Mouse (Mus musculus) frontal cortex, postnatal 14 days (tissue): ENCODE results near the gene Wdfy4.

Source experiments
- DNase-seq, 2 experiments: peaks; one replicate each; pipeline ENCODE4 v3.0.0; 2022; ENCODE audit warnings: low spot score in 2 of 2

The Wdfy4 gene

DNA sequence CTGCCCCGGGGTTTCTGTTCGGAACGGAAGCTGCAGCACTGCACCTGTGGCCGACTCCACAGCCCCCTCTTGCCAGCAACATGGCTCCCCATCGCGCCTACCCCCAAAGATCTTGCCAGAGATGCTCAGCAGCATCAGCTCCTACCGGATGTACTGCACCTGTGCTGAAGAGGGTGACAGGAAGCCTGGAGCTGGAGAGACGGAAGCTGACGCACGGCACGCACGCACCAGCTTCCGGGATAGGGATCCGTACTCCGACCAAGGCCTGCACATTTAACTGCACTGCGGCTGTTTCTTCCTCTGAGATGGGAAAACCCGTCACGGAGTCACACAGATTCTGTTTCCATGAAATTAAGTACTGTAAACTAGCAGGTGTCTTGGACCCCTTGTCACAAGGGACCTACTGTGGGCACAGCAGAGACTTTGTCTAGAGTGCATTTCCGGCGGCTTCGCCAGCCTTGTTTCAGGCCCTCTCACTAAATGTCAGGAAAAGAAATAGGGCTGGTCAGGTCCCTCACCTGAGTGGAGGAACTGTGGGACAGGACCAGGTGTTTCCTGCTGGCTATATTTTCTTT, 4.6 kb upstream of the Wdfy4 start:
- no peak for DNase-seq

DNA sequence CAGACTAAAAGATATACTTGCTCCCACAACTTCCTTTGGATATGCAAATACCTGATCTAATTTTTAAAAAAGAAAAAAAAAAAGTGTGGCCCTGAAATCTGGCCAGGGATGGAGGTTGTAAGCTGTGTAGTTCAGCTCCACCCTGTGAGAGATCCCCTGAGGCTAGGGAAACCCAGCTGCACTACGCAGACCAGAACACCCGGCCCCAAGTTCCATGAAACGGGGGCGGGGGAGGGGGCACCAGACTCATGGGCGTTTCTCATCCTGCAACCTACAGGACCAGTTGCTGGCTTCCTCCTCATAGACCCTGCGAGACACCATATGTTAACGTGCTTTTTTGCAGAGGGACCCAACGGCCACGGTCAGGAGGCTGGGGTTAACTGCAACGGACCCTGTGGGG, 3.9 kb upstream of the Wdfy4 start:
- no peak for DNase-seq

- DNase-seq: no peak
Measured at GRCm38 (mm10) chr14:33187201-33187600, 1.9 kb upstream of the Wdfy4 start.

GRCm38 (mm10) chr14:33180102-33180501, 5.2 kb downstream of the Wdfy4 start:
- DNase-seq: no peak

DNA sequence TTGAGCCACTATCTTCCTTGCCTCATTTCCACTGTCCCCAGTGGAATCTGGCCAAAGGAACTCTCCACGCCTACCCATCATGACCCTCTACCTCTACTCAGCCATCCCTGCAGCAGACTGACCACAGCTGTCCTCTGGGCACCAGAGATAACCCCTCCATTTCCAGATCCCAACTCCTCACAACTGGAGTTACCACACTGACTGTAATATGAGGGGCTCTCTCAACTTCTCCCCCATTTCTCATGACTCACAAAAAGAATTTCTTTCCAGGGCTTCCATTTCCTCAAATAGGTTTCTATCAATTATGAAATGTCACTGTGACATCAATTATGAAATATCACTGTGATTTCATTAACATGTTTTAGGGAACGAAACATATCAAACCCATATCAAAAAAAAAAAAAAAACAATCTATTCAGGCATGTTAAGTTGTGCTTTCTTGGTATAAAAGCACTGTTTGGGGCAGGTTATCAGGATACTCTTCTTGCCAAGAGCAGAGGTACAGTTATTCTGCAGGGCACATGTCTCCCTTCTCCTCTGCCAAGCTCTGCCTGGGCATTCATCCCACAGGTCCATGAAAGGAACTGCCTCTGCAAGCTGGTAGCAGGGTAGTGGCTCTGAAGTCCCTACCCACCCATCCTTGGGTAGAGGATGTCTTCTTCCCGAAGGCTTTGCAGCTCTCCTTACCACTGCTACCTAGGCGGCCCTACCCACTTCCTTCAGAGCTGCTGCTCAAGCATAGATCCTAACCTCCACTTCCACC, 10.1 kb downstream of the Wdfy4 start:
- DNase-seq: no peak

GRCm38 (mm10) chr14:33171942-33172341, 13.4 kb downstream of the Wdfy4 start:
- DNase-seq: no peak

DNA sequence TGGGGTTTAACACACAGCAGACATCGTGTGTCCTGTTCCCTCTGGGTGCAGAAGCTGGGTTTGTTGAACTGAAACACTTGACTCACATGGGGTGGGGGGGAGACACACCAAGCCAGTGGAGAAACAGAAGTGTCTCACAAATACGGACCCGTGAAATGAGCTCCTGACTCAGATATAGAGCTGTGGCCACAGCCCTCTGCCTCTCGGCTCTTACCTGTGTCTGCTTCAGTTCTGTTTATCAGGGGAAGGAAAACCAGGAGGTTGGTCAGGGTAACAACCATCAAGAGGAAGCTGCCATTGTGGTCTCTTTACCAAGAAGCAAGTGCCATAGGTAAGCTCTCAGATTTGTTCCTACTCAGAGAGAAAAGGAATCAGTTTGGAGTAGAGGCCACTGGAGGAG, 16.6 kb downstream of the Wdfy4 start:
- no peak for DNase-seq

DNA sequence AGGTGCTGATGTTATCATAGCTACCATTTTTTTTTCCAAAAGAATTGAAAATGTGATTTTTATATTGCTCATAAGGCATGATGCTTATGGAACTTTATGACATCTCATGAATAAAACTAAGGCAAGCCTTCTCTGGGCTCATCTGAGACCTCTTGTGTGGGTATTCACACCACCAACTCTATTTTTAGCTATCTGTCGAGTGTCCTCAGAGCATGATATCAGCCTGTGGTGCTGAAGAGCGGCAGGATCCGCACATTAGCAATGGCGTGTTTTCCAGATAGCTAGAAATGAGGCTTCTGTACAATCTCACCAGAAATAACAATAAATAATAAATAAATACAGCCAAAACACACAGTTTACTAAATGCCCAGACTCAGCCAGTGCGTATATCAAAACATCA, 23.1 kb downstream of the Wdfy4 start:
- DNase-seq: no peak

DNA sequence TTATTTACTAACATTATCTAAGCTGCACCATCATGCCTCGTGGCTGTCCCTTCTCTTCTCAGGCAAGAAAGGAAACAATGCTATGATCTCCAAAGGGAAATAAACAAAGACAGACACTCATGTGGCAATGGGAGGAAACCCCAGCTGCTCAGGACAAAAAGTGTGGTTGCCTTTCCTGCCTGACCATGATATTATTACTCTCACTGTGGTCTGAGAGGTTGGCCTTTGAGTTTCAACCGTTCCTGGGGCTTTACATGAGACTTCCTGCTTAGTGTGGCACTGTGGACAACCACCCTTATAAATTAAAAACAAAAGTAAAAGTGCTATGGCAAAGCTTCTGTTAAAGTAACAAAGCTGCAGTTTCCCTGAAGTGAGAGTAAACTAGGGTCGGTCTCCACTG, 27.0 kb downstream of the Wdfy4 start:
- no peak for DNase-seq

- peak in 1 of 2 experiments; percentile 7 for DNase-seq
Measured at GRCm38 (mm10) chr14:33152941-33153340, 32.4 kb downstream of the Wdfy4 start.

- peak in 1 of 2 experiments; percentile 10 for DNase-seq
Measured at GRCm38 (mm10) chr14:33146287-33146686, 39.0 kb downstream of the Wdfy4 start.

DNA sequence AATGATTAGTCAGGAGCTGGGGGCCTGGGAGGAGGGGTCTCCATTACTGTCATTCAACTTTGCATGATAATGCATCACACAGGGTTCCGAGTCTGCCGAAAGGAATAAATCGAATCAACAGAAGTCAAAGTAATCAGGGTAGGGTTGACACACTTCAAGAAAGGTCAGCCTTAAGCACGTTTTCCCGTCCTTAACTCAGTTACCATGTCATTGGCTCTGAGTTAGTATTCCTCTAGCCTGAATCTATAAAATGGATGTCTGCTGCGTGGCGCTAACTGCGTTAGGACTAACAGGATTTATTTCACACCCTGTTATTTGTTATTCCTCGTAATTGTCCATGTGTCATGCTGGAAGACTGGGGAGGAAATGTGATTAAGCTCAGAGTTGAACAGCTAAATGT, 48.5 kb downstream of the Wdfy4 start:
- no peak for DNase-seq

DNA sequence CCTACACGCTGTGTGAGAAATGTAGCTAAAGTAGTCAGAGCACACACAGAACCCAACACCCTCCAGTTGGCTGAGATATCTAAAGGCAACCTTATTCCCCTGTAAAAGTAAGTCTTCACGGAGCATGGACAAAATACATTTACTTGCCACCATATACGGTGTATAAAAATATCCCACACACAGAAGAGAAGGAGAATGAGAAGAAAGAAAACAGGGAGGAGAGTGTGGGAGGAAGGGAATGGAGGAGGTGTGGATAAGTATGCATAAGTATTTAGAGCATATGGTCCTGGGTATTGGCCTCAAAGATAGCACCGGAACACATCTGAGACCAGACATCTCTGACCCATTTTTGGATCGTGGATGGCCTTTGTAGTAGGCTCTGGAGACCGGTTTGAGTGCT, 50.1 kb downstream of the Wdfy4 start:
- DNase-seq: no peak

DNA sequence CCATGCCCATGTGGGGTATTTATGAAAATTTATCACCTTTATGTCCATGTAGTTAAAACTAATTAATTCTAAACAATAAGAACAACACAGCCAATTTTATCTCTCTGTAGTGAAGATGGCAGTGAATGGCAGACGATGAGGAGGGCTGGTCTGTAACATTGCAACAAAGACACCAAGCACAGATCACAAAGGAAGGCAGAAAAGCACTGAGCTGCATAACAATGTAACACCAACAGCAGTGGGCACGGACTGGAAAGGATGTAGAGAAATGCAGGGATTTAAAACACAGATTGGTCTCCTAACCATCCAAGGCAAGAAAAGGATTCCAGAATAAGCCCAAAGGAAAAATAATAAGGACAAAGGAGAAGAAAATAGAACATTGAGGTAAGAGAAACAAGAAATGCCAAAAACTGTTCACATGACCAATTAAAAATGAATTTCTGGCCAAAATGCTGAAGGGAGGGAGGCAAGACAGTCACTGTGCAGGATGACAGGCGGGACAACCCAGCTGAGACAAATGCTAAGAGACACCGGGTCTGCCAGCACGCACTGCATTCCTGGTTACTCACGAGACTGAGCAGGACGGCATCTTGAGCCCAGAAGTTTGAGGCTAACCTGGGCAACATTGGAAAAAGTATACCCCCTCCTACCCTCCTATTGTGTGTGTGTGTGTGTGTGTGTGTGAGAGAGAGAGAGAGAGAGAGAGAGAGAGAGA, 54.1 kb downstream of the Wdfy4 start:
- DNase-seq: no peak

DNA sequence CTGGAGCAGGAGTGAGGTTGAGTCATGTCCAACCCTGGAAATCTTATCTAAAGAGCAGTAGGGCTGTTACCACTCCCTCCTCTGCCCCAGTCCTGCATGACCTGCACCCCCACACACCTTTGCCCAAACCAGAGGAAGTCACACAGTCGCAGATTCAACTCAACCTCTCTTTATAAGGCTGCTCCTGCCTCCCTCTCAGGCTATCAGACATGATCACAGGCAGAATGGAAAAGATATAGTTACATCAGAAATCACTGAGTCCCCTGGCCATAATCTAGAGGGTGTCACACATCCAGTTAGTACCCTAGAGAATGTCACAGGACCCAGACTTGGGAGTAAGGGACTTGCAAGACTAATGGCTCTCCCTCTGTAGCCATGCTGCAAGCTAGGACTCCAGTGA, 68.7 kb downstream of the Wdfy4 start:
- DNase-seq: no peak

GRCm38 (mm10) chr14:33104809-33105208, 80.5 kb downstream of the Wdfy4 start:
- no peak for DNase-seq

- DNase-seq: no peak
Measured at GRCm38 (mm10) chr14:33101609-33102008, 83.7 kb downstream of the Wdfy4 start.

DNA sequence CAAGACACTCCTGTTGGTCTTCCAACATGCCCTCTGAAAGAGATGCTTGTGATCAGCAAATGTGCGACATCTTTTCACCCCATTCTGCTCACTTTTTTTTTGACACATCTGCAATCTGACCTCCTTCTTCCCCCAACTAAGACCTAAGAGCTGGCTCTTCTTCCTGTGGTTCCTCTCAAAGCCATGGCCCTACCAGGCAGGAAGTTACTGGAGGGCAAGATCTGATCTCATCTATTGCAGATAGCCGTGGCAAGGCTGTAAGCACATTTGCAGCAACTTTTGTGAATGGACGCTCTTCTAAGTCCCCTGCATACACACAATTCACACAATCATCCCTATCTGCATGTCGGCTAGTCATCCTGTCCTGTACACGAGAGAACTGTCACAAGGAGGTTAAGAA, 85.4 kb downstream of the Wdfy4 start:
- no peak for DNase-seq

DNA sequence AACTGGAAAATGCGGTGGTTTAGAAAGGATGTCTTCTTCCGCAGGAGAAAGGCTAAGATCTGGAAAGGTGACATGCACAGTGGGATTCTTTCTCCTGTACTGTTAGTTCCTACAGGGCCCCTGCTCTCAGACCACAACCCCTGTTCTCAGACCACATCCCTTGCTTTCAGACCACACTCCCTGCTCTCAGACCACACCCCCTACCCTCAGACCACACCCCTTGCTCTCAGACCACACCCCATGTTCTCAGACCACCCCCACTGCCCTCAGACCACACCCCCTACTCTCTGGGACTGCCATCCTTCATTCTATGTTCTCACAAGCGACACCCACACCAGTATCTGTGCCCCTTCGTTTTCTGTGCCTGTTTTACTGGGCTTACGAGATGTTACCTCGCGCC, 86.2 kb downstream of the Wdfy4 start:
- no peak for DNase-seq

DNA sequence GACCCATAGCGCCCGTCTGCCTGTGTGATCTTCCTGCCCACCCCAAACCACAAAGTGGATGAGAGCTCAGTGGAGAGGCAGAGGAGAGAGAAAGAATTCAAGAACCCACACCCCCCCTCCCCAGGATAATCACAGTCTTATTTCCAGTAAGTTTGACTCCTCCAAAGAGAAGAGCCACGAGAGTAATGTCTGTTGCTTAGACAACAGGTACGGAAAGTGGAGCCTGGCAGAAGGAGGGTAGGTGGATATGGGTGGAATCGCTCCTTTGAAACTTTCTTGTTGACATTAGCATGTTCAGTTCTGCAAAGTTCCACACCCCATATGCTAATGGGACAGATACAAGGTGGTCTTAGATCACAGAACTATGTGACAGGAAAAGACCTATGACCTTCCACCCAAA, 88.8 kb downstream of the Wdfy4 start:
- DNase-seq: no peak

GRCm38 (mm10) chr14:33083326-33083725, 102.0 kb downstream of the Wdfy4 start:
- no peak for DNase-seq

- DNase-seq: no peak
Measured at GRCm38 (mm10) chr14:33082301-33082700, 103.0 kb downstream of the Wdfy4 start.

- DNase-seq: no peak
Measured at GRCm38 (mm10) chr14:33081370-33081860, 103.9 kb downstream of the Wdfy4 start.
